Mouse (Mus musculus) retina, postnatal 1 day (tissue): ENCODE results near the gene Prdx5.

Experiments used
- DNase-seq: peaks from one replicate; pipeline ENCODE4 v3.0.0-alpha.2; 2012

Gene Prdx5

DNA sequence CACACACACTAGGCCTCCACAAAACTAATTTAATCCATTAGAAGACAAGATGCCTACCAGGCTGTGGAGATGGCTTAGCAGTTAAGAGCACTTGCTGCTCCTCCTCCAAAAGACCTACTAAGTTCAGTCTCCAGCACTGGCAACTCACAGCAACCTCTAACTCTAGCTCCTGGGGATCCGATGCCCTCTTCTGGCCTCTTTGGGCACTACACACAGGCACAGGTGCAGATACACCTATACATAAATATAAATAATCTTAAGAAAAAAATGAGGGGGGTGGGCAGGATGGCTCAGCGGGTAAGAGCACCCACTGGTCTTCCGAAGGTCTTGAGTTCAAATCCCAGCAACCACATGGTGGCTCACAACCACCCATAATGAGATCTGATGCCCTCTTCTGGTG lies 26.4 kb upstream of the Prdx5 start:
- no peak for DNase-seq

DNA sequence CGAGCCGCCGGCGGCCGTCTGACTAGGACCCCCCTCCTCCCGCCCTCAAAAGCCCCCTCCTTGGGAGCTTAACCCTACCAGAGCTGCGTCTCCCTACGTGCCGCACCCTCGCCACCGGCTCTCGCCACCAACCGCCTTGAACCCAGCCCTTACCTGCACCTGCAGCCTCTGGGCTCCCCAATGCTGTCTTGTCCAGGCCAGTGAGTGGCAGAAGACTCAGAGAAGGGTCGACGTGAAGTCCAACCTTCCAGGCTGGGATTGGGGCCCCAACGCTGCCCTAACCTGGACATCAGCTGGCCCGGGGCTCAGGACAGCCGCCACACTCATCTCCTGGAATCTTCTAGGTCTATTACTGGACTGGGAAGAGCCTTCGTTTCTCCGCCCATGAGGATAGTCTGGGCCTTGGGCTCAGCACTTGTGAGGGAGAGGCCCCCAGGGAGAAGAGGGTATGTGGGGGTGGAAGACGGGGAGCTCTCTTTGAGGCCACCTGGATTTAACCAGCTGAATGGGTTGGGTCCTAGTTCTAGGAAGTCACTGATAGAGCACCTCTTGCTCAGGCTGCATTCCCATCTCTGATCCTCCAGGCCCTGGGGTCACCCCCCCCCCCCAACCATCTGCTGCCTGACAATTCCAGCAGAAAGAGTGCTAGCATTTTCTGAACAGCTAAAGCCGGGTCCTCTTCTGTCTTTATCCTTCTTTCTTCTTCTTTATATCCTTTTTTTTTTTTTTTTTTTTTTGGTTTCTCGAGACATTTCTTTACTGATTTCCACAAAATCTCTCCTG lies 24.5 kb upstream of the Prdx5 start, which contains the start of gene Kcnk4:
Kcnk4 (minus strand) TSS at position 321 of the 783 bp plus-strand sequence.
- no peak for DNase-seq

DNA sequence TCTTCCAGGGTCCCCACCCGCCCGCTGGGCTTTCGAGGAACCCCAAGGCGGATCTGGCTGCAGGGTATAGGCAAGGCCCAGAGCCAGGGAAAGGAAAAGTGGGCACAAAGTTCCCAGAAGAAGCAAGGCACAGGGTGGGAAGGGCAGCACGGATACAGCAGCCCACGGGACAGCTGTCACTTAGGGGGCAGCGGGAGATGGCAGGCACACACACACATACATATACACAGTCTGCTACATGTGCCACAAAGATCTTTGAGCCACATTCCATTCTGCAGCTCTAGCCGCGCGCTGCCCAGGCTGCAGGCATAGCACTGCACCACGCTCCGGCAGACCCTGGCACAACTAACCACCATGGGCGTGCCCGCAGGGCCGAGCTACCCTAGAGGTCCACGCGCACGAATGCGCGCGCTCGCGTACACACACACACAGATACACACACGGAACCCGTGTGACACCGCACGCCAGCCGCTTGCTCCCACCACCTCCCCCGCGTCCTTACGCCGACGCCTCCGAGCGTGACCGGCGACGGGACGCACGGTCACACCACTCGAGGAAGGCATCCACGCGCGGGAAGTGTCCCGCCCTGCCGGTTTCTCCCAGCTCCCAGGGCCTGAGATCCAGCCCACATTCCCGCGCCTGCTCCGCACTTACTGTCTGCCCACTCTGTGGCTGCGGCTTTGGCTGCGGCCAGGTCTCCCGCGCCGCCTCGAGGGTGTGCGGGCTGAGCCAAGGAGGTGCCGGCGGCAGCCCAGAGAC lies 23.7 kb upstream of the Prdx5 start:
- peak; percentile 67 for DNase-seq

DNA sequence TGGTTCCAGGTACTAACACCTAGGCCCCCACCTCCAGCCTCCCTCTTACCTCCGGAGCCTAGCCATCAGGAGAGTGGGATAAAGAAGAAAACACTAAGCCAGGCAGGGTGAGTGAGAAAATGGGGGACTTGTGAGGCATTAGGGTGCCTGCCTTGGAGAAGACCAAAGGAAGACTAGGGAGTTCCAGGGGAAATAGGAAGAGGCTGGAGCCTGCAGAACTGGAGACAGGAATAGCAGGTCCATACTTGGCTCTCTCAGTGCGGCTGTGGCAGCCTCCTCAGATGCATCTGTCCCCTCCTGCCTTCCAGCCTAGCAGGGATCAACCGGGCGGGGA lies 23.2 kb upstream of the Prdx5 start:
- DNase-seq, result no peak

DNA sequence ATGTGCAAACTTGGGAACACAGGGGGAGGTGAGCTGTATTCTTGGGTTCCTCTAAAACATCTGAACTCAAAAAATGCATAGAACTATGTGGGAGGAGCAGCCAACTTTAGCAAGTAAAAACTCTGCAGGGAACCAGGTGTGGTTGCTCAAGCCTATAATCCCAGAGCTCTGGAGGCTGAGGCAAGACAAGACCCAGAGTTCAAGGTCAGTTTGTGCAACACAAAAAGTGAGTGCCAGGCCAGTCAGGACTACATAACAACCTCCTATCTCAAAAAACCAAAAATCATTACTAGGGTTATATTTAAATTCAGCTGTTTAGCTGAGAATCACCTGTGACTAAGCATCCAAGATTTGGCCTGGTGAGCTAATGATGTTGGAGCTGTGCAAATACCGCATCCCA lies 22.1 kb upstream of the Prdx5 start:
- DNase-seq, result no peak

DNA sequence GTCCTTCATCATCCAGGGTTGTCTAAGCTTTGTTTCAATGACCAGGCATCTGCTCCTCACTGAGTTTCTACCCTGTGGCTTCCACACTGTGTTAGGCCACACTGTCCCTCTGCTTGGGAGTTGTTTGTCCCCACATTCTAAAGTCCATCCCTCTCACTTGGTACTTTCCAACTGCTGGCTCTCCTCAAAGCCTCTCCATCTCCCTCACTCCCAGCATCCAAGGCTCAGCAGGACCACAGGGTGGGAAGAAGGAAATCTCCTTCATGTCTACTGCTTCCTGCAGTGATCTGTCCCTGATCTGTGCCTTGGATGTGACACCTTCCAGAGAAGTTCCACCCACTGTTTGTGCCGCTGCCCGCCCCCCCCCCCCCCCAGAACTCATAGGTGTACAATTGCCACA lies 21.1 kb upstream of the Prdx5 start:
- DNase-seq, result no peak

DNA sequence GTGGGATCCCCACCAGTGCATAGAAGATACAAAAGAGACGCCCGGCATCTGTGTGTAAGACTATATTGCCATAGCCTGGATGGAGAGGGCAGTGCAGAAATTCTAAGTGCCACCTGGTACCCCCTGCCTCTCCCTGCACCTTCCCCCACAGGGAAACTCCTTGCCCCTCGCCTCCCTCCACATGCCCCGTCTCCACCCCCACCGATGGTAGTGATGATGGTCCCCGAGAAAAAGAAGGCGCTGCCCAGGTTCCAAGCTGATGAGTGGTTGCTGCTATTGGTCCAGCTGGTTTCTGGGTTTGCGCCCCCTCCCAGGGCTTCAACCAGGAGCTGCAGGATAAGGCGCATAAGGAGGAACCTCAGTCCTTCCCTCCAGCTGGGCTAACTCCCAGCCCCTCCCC lies 18.2 kb upstream of the Prdx5 start:
- DNase-seq, result no peak

DNA sequence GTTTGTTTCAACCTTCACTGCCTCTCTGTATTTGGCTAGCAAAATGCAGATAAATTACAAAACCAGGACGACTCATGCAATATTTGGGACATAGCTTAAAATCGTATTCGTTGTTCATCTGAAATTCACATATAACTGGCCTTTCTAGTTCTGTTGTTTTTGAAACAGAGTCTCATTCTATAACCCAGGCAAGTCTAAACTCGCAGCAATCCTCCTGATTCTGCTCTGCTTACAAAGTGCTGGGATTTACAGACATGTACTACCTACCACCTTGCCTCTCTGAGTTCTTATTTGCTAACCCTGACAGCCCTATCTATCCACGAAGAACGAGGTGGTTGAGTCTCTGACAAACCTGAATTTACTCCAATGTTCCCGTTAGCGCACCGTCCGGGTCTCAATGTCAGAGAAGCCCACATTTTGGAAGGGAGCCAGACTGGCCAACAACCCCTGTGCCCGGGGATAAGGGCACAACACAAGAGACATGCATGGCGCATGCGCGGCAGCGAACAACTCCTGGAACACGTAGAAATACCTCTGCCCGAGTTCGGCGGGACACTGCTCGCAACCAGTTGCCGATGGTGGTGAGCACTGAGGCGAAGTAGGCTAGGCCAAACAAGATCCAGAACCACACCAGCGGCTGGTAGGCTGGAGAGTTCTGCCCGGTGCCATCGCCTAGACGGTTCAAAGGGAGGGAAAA lies 16.8 kb upstream of the Prdx5 start:
- DNase-seq, result peak; percentile 68

DNA sequence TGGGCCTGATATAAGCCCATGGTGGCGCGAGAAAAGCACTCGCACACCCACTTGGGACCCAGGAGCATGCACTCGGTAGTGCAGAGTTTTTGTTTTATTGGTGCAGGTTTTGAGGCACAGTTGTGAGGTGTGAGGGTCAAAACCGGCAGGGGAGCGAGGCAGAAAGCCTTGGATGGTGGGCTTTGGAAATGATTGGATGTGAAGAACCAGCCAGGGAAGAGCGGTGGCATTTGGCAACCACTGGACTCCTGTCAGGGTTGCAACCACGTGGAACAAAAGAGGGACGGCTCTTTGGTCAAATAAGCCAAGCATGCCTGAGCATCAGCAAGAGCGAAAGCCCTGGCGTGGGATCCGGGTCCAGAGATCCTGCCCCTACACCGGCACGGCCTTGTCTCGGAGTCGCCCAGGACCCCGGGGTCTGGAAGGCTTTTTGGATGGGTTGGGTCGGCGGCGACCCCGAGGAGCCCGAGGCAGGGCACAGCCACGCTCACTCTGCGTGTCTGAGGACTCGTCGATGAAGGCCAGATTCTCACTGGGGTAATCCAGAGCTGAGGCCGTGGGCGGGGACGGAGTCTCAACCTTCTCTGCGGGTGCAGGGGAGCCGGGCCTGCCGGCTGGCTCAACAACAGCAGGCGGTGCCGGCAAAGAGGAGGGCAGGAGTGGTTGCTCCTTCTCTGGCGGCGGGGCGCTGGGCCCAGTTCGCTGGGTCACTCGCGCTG lies 15.9 kb upstream of the Prdx5 start:
- no peak for DNase-seq

DNA sequence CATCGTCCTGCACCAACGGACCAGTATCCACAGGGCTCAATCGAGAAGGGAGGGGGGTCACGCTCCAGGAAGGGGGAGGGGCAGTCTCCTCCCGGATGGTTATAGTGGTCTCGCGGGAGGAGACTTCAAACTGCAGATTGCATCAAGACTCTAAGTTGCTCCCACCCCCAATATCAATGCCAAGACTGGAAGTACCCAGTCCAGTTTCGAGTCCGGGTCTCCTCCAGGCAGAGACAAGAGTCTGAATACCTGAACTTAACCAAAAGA lies 15.3 kb upstream of the Prdx5 start, which contains the start of gene Catsperz:
Catsperz (minus strand) TSS at position 74 of the 267 bp plus-strand sequence.
- no peak for DNase-seq

DNA sequence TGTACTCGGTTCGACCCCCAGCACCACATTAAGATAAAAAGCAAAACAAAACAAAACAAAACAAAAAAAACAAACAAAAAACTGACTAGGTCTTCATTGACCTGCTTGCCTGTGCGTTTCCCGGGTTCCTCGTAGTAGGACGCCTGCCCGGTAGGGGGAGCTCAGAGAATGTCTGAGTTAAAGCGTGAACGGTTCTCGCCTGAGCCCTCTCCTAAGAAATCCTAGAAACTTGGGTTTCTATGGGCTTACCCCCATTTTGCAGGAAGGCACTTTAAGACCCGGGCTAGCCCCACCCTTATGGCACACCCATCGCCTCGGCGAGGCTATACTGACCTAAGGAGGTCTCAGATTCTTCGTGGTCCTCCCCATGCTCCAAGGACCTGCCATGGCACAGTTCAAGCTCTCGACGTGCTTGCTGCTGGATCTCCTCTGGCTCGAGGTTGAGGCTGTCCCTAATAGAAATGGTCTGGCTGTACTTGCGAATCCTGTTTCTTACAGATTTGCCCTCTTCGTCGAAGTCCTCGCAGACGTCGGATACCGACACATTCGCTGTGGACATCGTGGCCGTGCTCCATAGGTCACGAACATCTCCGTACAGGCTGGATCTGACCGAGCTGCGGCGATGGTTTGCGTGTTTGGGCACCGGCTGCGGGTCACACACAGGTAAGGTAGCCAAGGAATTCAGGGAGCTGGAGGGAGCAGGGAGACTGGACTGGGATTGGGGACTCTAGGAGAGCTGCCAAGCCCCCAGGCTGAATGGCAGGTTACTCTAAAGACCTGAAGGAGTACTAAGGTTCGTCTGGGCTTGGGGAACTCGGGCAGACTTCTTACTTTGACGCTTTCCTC lies 14.8 kb upstream of the Prdx5 start:
- peak; percentile 82 for DNase-seq

DNA sequence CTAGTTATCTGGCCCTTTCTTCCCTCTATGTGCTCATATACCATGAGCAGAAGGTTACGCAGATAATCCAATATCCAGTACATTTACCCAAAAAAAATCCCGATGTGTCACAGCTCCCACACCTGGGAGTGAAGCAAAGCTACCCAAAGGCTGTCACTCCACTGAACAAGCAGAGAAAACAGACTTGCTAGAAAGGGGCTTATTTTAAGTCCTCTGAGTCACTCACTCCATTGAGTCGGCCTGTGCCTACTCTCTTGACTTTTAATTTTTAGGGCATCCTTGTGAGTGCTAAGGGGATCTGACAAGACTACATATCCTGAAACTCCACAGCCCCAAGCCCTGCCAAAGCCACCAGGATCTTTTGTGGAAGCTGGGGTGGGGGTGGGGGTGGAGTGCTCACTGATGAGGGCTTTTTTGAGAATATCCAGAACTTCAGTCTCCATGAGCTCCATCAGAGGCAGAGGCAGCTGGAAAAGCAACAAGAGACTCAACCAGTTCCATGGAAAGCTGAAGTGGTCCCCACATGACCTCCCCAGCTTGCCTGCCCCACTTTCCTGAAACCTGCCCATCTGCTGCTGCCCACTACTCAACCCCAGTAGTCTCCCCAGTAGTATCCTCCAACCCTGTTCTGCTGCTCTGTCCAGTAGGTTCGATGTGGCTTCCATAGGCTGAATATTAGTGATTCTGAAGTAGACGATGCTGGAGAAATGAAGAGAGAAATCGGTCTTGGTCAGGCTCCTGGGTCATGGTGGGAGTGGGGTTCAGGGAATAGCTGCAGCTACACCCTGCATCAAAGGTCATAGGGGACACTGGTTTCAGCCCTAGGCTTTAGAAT lies 13.2 kb upstream of the Prdx5 start:
- DNase-seq, result no peak

DNA sequence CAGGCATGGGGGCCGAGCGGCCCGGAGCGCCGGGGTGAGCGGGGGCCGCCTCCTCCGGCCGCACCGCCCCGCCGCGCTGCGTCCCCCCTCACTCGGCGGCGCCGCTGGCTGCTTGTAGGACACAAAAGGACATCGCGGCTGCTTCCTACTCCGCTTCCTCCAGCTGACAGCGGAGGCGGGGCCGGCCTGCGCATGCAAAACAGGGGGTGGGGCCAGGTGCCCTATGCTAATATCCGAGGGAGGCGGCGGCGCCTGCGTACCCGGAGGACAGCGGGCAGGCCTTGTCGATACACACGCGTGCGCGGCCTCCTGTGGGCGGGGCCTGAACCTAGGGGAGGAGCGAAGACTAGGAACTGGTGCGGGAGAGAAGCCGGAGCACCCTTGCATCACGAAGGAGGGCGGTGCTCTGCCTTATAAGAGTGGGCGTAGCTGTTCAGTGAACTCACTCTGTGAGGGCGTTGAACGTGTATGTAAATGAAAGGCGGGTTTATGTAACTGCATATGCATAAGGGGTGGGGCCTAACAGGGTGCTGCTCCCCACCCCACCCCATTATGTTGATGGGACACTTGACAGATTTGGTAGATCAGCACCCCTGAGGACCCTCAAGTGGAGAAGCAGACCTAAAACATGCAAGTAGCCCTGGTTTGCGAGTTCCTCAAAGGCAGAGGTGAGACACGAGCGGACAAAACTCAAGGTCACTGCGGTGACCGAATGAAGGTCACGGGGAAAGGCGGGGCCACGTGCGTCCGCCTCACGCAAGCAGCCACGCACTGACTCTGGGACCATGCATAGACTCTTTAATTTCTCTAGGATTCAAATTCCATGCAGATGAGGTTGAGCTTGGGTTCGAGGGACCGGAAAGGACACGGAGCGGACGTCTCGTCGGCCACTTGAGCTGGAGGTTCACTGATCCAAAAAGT lies 12.0 kb upstream of the Prdx5 start, which contains the start of gene Esrra:
Esrra (minus strand) TSS at position 167 of the 921 bp plus-strand sequence.
- DNase-seq, result peak; percentile 99

DNA sequence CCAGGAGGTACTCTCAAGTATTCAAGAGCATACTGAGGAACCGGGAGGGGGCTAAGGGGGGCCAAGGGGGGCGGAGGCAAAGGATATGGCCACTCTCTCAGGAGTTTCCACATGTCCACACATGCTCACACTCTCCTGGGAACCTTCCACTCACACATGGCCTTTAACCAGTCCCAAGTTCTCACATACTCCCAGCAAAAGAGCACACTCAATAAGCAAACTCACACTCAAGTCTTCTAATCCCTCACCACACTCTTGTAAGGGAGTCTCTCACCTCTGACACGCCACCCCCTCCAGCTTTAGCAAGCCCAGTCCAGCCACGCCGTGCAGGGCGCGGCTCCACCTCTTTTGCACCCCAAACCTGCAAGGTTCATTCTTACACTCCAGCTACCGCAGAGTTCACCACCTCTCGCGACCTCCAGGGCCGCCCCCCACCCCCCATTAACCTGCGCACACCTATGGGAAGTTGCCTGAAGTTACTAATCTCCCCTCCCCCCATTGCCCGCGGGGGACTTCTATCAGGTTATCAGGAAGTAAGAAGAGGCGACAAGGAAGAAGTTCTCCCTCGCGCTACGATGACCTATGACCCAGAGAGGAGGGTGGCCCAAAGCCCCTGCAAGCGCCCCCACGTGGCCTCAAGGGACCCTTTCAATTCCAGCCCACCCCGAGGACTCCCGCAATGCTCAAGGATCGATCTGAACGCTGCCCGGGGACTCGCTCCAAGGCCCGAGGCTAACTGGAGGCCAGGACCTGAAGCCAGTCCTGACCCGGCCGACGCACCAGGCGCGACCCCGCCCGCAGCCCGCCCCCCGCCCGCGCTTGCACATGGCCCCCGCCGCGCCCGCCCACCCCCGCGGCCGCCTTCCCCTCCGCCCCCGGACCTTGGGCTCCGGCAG lies 11.1 kb upstream of the Prdx5 start:
- peak; percentile 70 for DNase-seq

DNA sequence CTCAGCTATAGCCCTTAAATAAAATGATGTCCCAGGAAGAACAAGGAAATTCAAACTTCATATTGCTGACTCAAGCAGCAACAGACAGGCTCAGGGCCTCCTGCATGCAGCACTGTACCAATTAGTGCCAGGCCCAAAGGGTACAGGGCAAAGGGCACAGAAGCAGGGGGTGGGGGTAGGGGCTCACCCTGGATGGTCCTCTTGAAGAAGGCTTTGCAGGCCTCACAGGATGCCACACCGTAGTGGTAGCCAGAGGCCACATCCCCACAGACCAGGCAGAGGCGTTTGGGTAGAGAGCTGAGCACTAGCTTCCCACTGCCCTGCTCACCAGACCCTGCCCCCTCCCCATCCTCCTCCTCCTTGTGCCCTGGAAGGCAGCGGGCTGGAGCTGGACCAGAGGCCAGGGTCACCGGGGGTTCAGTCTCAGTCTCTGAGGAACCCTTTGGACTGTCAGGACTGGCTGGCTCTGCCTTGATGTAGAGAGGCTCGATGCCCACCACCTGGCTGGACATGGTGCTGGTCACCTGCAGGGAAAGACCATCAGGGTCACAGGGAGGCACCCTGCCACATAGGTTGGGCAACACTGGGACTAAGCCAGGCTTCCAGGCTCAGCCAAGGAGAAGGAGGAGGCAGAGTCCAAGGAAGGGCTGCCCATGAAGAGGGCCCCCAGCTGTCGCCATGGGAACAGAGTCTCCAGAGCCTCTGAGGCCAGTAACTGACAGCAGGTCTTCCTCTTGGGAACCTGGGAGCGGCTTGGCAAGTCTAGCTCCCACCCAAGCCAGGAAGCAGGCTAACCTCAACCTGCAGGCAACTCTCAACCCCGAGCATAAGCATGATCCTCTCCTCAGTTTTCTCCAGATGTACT lies 10.2 kb upstream of the Prdx5 start:
- peak; percentile 67 for DNase-seq

DNA sequence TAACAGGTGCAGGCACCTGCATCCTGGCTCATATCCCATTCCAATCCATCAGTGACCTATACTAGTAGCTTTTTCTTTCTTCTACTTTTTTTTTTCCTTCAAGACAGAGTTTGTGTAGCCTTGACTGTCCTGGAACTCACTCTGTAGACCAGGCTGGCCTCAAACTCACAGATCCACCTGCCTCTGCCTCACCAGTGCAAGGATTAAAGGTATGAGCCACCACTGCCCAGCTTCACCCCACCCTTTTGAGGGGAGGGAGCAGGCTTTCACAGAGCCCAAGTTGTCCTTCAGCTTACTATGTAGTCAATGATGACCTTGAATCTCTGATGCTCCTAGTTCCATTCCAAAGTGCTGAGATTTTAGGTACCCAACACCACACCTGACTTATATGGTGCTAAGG lies 9.5 kb upstream of the Prdx5 start:
- no peak for DNase-seq

DNA sequence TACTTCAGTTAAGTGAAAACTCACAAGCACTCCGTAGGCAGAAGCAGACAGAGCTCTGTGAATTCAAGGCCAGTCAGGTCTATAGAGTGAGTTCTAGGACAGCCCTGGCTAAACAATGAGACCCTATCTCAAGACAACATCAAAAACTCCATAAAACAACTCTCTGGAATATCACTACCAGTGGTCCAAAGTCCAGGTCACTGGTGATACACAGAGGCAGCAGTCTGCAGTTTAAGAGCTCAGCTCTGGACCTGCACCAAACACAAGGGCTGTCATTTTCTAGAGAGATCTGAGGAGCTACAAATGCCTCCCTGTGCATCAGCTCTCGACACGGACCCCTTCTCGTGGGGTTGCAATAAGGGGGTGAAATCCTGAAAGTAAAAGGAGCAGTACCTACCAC lies 8.4 kb upstream of the Prdx5 start:
- no peak for DNase-seq

DNA sequence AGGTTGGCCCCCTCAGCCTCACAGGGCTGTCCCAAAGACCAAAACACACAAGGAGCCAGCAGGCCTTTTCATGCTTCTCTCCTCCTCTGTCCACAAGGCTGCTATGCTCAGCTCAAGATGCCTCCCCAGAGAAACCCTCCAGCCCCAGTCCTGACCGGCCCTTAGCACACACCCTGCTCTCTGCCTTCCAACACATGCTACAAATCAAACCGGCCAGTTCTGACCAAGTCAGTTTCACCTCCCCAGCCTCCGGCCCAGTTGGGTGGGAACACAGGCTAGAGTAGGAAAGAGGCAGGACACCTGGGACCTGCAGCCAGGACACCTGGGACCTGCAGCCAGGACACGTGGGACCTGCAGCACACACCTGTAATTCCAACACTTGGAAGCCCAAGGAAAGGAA lies 6.6 kb upstream of the Prdx5 start:
- no peak for DNase-seq
